Mouse (Mus musculus) CD4-positive, CD25-positive, alpha-beta regulatory T cell, adult 2 months (primary cell): ENCODE results near the gene Leng1.
"Not testable (repeated sequence)": the region's sequence is repeated elsewhere in the genome, so short reads cannot be mapped to it uniquely, and the experiment has no call there.

Experiments used
- DNase-seq: peaks from one replicate; pipeline ENCODE4 v3.0.0-alpha.2; 2012; ENCODE audit warnings: low read depth, low spot score

Gene Leng1

DNA sequence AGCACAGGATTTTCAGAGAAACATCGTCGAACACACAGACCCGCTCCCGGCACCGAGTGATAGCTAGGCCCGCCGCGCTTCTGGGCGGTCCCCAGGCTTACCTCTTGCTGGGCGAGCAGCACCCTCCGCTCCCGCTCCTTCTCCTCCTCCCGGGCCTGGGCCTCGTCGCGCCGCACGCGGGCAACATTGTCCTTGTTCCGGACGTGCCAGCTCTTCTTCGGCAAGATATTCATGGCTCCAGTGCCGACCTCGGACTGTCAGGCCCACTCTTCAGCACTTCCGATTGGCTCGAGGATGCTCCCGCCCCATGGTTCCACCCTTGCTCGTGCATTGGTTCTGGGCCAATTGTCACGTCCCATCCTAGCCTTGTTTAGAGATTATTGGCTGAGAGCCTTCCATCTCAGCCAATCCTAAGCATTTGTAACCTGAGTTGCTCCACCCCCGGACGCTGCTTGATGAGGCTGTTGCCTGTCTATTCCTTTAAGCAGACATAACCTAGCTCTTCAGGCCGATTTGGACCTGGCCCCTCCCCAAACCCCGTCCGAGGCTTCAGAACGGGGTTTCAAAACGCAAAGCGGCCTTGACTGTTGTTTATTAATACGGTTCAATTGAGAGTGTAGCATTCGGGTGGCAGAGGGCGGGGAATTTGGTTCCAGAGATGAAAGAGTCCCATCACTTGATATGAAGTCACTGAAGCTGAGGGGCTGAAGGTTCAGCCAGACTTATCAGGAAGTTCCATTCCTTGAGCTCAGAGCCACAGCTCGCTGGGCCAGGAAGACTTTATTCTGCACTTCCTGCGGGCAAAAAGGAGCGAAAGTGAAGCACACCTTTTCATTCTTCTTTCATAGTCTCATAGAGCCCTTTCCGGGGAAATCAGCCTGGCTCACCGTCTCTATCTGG is at the start of gene Leng1:
TSS of gene Leng1 (minus strand) at position 626 of the 900 bp plus-strand sequence.
- peak; percentile 96 for DNase-seq

DNA sequence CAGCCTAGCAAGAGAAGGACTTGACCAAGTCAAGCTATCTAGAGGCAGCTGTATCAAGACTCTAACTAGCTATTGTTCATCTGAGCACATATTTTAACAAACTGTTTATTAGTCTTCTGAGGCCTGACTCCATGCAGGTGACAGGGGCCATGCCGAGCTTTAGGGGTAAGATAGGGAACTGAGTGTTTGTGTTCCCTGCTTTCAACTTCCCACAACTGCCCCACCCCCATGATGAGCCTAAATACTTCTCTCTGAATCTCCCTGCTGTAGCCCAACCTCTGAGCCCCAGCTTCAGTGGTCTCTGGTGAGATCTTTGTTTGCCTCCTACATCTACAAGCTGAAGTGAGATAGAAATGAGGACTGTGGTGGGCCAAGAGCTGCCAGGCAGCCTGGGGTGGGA is 49.6 kb upstream of the Leng1 start:
- no peak for DNase-seq

DNA sequence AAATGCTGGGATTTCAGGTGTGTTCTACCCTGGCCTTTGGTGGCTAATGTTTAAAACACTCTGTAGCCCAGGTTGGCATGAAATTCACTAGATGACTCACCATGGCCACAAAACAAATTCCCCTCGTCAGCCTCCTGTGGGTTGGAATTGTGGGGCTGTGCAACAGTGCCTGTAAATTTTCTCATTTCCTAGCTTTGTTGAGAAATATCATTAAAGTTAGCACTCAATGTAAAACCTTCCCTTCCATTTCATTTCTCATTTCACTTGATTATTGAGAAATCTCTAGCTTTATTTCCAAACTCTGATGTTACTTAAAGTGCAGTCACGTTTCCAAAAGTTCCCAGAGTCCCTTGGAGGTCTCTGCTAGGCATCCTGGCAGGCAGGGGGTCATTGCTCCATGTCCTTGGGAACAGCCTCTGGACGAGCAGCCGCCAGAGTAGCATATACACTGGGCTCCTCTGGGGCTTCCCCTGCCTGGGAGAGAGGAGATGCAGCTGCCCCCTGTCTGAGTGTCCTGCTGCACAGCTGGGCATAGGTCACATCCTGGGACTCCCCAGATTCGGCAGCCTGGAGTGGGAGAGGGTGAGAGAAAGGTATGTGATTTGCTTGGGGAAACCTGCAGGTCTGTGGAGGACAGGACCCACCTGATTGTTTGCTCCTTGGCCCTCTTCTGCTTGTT is 46.8 kb upstream of the Leng1 start:
- DNase-seq: no peak

DNA sequence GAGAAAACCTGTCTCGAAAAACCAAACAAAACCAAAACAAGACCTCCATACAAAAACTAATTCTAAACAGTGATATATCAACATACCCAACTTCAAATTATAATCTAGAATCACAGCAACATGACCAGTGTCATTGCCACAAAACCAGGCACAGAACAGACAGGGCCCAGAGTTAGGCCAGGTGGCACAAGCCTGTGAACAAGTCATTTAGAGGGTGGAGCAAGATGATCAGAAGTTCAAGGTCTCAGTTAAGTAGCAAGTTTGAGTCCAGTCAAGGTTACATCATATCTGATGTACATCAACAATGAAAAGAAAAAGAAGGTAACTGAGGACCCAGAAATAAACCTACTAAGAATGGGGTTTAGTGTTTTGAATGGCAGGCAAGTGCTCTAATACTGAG is 43.4 kb upstream of the Leng1 start:
- no peak for DNase-seq

DNA sequence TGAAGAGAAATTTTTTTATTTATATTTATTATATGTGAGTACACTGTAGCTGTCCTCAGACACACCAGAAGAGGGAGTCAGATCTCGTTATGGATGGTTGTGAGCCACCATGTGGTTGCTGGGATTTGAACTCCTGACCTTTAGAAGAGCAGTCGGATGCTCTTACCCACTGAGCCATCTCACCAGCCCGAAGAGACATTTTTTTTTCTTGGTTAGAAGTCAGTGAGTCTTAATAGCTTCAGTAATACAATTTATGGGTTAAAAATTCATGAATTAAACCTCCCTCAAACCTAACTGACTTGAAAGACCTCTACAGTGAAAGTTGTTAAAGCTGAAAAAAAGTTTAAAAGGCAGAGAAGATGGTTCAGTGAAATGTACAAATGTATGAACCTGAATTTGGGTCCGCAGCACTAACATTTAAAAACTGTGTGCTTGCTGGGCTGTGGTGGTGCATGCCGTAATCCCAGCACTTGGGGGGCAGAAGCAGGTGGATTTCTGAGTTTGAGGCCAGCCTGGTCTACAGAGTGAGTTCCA is 42.9 kb upstream of the Leng1 start:
- DNase-seq: not testable (repeated sequence)

DNA sequence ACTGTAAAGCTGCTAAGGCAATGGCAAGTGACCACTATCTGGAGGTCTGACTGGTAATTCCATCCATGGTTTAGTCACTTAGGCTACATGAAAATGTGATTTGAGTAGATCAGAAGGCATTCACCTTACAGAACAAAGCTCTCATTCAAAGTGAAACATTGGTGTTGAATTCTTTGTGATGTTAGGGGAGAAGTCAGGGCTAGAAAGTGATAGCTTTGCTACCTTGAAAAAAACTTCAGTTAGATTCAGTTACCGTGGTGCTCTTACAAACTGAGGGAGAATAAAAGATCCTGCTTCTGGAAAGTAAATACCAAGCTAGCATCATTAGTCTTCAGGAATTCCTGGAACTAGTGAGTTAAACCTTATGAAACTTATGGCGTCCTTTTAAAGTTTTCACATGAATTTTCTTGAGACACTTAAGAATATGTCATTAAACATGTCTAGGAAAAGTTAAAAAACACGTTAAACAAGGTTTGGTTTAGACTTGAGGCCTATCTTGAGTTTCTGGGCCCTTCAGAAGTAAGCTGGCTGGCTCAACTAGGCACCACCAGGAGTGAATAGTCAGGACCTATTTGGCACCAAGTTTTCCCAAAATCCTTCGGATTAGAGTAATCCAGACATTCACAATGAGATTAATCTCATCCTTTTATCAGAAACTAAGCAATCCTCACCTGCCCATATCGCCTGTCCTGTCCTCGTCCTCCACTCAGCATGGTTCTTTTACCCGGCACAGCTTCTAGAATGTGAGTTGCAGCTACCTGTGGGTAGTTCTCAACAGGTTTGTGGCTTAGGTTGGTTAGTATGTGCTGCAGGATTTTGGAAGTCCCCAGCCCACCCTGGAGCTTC is 42.2 kb upstream of the Leng1 start:
- DNase-seq: no peak

DNA sequence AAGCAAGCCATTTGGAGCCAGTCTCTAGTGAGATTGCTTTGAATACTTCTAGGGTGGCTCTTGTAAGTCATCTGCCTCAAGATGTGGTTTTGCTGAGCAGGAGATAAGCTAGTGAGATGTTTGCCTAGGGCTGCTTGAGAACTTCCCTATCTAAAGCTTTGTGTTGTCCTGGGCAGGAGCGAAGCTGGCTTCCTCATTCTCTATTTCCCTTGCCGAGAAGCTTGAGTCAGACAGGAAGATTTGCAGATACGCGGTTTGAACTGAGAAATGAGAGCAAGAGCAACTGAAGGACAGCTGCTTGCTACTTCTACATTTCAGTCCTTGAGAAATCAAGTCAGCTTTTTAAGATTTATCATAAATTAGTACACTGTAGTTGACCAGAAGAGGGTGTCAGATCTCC is 41.4 kb upstream of the Leng1 start:
- peak; percentile 33 for DNase-seq

DNA sequence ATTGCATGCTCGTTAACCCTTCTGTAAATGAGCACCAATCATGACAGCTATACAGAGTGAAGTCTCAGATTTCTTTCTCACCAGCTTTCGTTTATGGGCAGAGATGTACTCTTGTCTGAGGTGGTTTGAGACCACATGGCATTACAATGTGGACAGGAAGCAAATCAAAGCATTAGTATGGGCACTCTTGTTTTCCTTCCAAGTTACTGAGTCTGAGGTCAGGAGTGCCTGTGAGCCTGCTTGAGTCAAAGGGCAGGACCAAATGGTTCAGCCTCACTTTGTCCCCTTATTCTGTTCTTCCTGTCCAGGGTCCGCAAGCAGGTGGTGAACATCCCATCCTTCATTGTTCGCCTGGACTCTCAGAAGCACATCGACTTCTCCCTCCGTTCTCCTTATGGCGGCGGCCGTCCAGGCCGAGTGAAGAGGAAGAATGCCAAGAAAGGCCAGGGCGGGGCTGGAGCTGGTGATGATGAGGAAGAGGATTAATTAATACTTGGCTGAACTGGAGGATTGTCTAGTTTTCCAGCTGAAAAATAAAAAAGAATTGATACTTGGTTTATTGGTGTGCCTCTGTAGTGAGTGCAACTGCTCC is 40.8 kb upstream of the Leng1 start:
- no peak for DNase-seq

DNA sequence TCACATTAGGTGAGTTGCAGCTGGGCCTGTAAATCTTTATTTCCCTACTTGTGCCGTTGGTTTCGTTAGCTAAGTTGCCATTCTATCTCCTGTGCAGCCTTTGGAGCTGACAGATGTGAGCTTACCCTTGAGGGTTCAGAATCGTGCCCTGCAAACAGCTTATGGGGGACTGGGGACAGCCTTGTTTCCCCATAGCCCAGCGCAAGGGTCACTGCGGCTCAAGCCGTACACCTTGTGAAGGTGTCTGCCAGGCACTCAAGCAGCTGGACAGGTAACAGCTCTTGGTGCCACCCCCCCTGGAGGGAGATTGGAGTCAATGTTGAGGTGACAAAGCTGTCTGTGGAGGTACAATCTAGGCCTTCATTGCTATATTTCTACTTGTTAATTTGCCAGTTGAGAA is 40.3 kb upstream of the Leng1 start:
- DNase-seq: peak; percentile 17

DNA sequence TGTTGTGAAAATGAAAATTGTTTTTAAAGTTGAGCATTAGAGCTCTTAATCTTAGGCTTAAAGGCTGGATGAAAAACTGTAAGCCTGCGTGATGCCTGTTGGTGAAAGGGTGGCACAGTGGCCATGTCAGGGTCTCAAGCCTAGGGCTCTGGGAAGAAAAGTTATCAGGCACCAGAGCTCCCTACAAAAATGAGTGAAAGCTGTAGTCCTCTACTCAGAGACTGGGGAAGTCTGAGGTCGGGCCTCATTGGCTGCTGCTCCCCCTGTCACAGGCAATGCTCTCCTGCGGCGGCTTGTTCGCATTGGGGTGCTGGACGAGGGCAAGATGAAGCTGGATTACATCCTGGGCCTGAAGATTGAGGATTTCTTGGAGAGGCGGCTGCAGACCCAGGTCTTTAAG is 39.8 kb upstream of the Leng1 start:
- not testable (repeated sequence) for DNase-seq

DNA sequence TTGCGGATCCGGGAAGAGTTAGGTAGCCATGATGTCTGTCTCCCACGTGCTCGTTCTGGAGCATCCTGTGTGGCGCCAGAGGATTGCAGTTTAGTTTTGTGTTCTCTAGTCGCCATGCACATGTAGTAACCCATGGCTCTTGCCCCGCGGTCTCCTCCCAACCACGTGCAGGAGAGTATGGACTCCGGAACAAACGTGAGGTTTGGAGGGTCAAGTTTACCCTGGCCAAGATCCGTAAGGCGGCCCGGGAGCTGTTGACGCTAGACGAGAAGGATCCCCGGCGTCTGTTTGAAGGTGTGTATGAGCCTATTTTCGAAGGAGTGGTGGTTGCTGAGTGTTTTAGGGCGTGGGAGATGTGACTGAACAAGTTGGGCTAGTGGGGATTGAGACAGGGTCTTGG is 38.8 kb upstream of the Leng1 start:
- no peak for DNase-seq

DNA sequence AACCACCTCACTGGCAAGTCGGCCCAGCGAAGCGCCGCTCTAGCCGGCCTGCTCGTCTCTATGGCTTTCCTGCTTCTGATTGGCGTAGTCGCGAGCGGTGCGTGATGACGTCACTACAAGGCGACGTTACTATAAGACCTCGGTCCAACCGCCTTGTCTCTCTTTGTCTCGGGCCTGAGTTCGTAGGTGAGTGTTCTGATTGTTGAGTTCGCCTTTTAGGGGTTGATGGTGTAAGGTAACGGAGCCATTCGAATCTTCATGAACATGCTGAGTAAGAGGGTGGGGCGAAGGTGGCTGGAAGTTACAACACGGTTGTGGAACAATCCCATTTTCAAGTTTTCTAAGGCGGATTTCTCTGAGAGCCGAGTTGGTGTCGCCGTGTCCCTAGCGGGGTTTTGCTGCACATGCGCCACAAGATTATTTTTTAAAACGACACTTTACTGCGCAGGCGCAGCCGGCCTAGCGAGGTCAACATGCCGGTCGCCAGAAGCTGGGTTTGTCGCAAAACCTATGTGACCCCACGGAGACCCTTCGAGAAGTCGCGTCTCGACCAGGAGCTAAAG is 38.3 kb upstream of the Leng1 start, which contains the start of gene Rps9:
TSS of gene Rps9 (plus strand) at position 115 of the 563 bp plus-strand sequence.
- peak; percentile 99 for DNase-seq

DNA sequence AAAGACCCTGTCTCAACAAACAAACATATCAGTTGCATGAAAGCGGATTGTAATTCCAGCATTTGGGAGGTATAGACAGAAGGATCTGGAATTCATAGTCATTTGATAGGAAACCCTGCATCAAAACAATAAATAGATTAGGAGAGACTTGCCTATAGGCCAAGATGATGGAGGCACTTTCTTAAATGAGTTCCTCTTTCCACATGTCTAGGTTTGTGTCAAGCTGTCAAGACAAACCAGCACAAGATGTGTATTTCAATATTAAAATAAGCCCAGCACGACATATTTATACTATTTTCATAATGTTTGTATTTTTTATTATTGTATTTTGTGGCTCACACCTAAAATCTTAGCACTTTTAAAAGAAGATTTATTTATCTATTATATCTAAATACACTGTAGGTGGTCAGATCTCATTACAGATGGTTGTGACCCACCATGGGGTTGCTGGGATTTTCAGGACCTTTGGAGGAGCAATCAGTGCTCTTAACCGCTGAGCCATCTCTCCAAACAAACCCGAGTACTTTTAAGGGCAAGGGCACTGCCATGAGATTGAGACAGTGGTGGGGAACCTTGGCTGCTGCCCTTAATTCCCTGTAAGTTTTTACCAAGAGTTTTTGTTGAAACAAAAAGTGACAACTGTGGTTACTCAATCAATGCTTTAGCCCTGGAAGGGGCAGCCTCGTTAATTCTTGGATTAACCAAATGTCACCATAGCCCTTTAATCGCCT is 37.7 kb upstream of the Leng1 start:
- no peak for DNase-seq

DNA sequence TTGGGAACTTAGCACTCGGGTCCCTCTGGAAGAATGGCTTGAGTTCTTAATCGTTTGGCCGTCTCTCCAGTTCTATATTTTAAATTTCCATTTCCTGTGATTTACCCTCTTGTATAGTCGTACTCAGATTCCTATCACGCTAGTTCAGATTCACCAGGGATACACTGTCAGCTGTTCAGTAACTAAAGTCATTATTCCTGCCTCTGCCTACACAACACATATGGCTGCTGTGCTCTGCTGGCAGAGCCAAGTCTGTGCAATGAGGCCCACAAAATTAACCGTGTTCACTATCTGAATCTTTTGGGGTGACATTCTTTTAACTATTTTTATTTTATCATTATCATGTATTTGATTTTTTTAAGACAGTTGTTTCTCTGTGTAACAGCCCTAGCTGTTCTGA is 32.8 kb upstream of the Leng1 start:
- no peak for DNase-seq

DNA sequence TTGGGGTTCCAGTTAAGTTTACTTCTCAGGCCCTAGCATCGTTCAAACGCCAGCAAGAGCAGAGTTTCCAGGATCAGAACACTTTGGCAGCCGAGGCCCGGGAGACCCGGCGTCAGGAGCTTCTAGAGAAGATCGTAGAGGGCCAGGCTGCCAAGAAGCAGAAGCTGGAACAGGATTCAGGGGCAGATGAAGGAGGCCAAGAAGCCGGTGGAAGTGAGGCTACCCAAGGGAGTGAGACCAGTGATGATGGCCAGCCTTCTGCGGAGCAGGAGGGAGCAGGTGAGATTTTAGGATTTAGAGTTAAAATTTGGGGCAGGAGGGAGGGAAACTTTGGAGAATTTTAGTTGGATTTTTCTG is 29.3 kb upstream of the Leng1 start:
- not testable (repeated sequence) for DNase-seq

DNA sequence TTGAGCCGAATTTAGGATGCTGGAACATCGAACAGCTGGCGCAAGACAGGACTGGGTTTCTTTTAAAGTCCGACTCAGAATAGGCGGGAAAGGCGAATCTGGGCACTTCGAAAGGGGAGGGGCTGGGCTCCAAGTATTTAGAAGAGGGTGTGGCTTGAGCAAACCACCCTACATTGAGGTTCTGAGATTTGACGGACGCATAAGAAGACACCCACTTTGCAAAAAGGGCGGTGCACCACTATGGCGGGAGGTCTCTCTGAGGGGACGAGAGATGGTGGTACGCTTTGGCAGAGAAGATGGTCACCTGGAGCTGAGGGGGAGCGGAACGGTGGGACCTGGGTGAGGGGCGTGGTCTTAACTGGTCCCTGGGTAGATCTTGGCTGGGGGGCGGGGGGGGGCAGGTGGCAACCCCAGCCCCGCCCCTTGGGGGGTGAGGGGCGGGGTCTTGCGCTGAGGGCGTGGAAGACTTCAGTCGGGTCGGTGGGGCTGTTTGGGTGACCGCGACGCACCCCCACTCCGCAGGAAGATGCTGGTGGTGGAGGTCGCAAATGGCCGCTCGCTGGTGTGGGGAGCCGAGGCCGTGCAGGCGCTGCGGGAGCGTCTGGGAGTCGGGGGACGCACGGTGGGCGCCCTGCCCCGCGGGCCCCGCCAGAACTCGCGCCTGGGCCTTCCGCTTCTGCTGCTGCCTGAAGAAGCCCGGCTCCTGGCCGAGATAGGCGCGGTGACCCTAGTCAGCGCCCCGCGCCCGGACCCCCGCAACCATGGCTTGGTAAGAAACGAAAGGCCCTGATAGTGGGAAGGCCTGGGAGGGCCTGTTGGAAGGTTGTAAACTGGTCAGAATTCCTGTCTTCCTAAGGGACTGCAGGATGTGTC is 28.7 kb upstream of the Leng1 start:
- peak; percentile 85 for DNase-seq

DNA sequence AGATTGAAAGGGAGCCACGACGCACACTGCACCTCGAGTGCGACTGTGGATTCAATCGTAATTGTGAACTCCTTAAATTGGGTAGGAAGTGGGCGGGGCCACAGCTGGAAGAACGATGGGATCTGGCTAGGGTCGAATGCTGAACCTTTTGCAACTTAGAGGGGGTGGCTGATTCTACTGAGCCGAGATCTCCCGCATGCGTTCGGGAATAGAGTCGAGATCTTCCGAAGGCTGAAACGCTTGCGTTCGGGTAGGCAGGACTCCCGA is 28.1 kb upstream of the Leng1 start:
- no peak for DNase-seq

DNA sequence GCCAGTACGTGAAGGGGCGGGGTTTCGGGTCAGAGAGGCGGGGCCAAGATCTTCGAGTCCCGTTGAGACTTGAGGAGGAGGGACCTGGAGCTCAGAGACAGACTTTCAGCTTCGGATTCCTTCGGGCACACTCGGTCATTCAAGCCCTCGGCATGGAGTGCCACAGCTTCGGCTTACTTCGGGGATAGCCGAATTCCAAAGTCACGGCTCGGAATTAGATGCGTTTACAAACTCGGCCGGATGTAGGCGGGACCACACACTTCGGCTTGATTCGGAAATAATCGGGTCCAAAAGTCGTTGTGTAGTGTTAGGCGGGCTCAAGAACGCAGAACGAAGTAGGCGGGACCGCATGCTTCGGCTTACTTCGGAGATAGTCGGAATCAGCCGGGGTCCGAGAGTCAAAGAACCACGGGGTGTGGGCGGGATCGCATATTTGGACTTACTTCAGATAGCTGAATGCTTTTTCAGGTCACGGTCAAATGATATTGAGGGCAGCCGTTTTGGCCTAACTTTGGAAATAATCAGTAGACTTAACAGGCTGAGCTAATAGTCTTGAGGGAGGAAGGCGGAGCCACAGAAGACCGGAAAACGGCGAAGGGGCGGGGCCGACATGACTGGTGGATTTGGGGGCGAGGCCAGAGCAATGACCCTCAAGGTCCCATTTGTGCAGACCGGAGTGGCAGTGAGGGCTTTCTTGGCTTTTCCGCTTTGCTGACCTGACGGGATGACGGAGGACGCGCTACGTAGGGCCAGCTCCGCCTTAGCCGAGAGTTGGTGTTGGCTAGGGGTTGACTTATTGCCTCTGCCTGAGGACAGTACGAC is 27.6 kb upstream of the Leng1 start, which contains the start of gene Mboat7:
TSS of gene Mboat7 (minus strand) at position 537 of the 822 bp plus-strand sequence.
- peak; percentile 97 for DNase-seq
